Mouse (Mus musculus) olfactory bulb, adult 2 months (tissue): Measurements from ENCODE around the gene Hmgcs2.

Experiments
- CTCF ChIP-seq: fragments of 200-500 bp; IDR thresholded peaks from 2 replicates; pipeline ENCODE4 v1.5.1; 2012; ENCODE audit warnings: low read depth, mild to moderate bottlenecking, low read length, moderate library complexity; ENCODE audit not compliant: insufficient read depth
- POLR2A ChIP-seq: fragments of 200-500 bp; IDR thresholded peaks from 2 replicates; pipeline ENCODE4 v1.6.1; 2012; ENCODE audit warnings: mild to moderate bottlenecking, low read depth, low read length, moderate library complexity; ENCODE audit not compliant: insufficient read depth

GRCm38 (mm10) chr3:98261415-98261814 lies 18.8 kb upstream of the Hmgcs2 start:
- no peak for TF ChIP-seq POLR2A
- no peak for TF ChIP-seq CTCF
